Mouse (Mus musculus): ENCODE measurements around the gene Slc52a3. TPM values are rescaled to one million over a fixed set of nuclear protein-coding genes. Genes with fewer than 3 reads are reported as not detected.

The Slc52a3 gene
- polyA plus RNA-seq, 1 experiment from 2014 or later: 8.4 TPM

DNA sequence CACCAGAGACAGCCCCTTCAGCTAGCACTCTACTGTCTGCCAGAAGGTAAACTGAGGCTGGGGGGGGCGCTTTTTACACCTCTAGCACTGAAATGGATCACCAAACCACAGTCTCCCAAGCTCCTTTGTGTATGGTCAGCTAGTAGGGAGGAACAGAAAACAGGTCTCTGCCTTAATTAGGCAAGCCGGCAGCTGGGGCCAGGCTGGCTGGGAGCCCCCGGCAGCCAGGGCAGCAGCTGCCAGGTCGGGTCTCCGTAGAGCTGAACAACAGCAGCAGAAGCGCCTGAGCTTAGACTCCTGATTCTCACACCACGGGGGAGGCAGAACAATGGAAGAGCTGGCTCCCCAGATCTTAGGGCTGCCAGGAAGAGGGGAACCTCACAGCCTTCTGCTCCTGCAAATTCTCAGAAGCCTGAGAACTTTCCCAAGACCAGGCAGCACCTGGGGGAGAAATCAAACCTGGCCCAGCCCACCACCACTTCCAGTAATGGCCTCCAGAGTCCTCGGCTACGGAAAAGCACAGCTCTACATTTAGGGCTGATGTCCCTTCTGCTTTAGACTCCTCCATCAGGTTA, 29.0 kb upstream of the Slc52a3 start:
- 20% methylated on average over 9 of the region's 9 CpGs for WGBS
- no peak overlapping the region for H3K4me3 ChIP-seq
- peaks cover 9% of the 10 kb centered on the region; the same call in 1 of the 2 replicates for H3K36me3 ChIP-seq
- H3K9me3 ChIP-seq: no peaks in the 10 kb centered on the region
- H3K4me2 ChIP-seq: no peak overlapping the region
- H3K9ac ChIP-seq: no peak overlapping the region
- H3K4me1 ChIP-seq: peaks cover 51% of the 10 kb centered on the region
- H3K27me3 ChIP-seq: no peaks in the 10 kb centered on the region
- peak overlapping the region; percentile 33; the same call in 1 of the 2 replicates for H3K27ac ChIP-seq
- ATAC-seq (ENCODE audit: insufficient number of reproducible peaks, low FRiP score, low TSS enrichment, low read depth): no peak

DNA sequence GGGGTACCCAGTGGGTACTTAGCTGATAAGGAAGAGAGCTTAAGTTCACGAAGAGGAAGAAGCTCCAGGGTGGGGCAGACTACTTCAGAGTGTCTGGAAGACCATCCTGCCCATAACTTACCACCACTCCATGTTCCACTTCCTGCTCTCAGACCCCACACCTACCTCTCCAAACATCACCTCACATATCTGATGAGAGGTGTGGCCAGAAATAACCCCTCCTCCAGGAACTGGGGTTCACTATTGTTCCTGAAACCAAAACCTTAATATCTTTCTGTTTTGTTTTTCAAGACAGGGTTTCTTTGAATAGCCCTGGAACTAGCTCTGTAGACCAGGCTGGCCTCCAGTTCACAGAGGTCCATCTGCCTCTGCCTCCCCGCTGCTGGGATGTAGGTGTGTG, 28.5 kb upstream of the Slc52a3 start:
- Histone ChIP-seq H3K9ac (no peak overlapping the region), H3K9me3 (no peaks in the 10 kb centered on the region), H3K4me2 (no peak overlapping the region), H3K4me3 (no peak overlapping the region), H3K4me1 (peaks cover 51% of the 10 kb centered on the region), H3K27me3 (peaks cover 2% of the 10 kb centered on the region; the same call in 1 of the 2 replicates), H3K27ac (no peak overlapping the region), H3K36me3 (peaks cover 9% of the 10 kb centered on the region; the same call in 1 of the 2 replicates)
- WGBS: 79% methylated on average over 2 of the region's 2 CpGs
- ATAC-seq (ENCODE audit: insufficient number of reproducible peaks, low FRiP score, low TSS enrichment, low read depth): no peak

DNA sequence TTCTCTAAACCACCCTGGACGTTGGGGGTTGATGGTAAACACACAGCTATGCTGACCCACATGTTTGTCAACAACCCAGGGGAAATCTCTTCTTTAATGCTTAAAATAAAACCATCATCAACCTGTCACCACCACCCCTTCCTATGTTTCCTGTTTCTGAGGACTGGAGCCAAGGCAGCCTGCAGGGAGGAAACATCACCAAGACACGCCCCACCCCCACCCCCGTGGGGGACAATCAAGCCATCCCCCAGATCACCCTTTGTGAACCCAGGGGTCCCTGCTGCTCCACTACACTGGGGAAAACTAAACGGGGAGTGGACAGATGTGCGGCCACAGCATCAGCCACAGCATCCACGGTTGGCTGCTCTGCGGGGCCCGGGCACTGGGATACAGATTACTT, 27.9 kb upstream of the Slc52a3 start:
- Histone ChIP-seq H3K9me3 (no peaks in the 10 kb centered on the region), H3K27me3 (peaks cover 7% of the 10 kb centered on the region), H3K4me2 (no peak overlapping the region), H3K36me3 (peaks cover 9% of the 10 kb centered on the region; the same call in 1 of the 2 replicates), H3K9ac (no peak overlapping the region), H3K4me1 (peaks cover 50% of the 10 kb centered on the region), H3K27ac (no peak overlapping the region), H3K4me3 (no peak overlapping the region)
- WGBS: 78% methylated on average over 8 of the region's 8 CpGs
- no peak for ATAC-seq (ENCODE audit: insufficient number of reproducible peaks, low FRiP score, low TSS enrichment, low read depth)

DNA sequence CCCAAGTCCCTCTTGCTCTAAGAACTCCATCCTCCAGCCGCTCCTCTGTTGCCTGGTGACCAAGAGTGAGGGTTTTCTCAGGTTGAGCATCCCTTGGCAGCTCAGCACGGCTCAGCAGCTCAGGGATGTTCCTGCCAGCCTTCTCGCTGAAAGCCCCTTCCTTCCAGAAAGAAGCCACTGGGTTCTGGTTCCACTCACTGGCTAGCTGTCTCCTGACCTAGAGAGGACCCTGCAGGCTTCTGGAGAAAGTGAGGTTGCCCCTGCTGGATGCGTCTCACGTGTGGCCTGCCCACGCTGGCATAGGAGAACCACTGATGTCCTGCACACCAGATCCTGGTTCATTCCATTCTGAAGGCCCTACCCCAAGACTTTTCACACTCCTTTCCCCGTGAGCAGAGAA, 27.3 kb upstream of the Slc52a3 start:
- Histone ChIP-seq H3K9me3 (no peaks in the 10 kb centered on the region), H3K4me2 (no peak overlapping the region), H3K9ac (no peak overlapping the region), H3K27me3 (peaks cover 12% of the 10 kb centered on the region), H3K4me3 (no peak overlapping the region), H3K36me3 (peaks cover 9% of the 10 kb centered on the region; the same call in 1 of the 2 replicates), H3K27ac (no peak overlapping the region), H3K4me1 (peaks cover 51% of the 10 kb centered on the region)
- no peak for ATAC-seq (ENCODE audit: insufficient number of reproducible peaks, low FRiP score, low TSS enrichment, low read depth)
- WGBS: 89% methylated on average over 7 of the region's 7 CpGs

DNA sequence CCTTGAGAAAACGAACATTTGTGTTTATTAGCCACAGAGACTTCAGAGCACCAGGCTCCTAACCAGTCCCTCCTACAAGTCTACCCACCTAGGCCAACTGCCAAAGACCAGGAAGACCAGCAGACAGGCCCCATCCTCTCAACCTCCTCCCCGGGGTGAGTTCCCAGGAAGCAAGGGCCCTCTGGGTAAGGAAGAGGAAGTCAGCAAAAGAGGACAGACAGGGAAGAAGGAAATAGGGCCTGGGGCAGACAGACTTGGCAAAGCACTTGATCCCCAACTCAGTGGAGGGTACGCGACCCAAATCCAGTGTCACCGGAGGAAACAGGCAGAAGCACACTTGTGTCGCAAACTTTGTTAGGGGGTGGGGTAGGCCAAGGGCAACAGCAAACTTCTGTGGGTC, 26.9 kb upstream of the Slc52a3 start:
- Histone ChIP-seq H3K4me3 (no peak overlapping the region), H3K36me3 (peaks cover 9% of the 10 kb centered on the region; the same call in 1 of the 2 replicates), H3K9me3 (no peaks in the 10 kb centered on the region), H3K27me3 (peaks cover 15% of the 10 kb centered on the region), H3K4me1 (peaks cover 50% of the 10 kb centered on the region), H3K27ac (no peak overlapping the region), H3K4me2 (no peak overlapping the region), H3K9ac (no peak overlapping the region)
- 87% methylated on average over 6 of the region's 6 CpGs for WGBS
- ATAC-seq (ENCODE audit: insufficient number of reproducible peaks, low FRiP score, low TSS enrichment, low read depth): no peak

DNA sequence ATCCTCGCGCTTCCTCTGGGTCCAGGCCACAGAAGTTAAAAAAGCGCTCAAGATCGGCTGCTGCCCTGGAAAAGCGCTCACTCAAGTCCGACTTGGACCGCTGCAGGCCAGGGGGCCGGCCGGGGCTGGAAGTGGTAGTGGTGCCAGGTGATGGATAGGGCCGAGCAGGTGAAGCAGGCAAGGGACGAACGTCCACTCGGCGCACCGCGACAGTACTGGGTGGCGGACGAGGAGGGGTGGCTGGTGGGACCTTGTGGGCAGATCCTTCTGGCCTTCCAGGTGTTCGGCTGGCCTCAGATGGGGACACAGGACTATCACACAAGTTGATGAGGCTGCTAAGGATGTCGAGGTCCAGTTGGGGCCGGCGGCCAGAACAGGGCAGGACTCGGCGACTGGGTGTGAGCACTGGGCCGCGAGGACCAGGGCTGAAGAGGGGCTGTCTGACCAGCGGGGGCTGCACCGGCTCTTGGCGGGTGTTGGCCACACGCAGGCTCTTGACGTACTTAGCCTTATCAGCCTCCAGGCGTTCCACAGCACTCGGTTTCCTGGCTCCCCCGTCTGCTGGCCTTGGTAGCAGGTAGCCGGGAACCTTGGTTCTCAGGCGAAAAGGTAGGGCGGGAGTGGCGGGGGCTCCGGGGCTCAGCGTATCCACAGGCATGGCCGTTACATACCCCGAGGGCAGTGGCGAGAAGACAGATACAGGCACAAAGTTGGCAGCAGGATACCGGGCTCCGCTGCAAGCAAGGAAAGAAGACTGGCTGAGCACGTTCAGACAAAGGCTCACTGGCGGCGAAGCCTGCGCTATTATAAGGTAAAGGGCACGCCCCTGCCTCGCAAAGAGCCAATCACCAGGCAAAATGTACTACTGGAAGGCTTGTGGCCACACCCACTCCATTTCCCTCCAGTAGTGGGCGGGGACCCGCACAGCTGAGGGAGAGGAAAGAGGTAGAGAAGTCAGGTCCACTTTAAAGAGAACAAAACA, 25.8 kb upstream of the Slc52a3 start:
- Histone ChIP-seq H3K27ac (peak overlapping the region; percentile 5; the same call in 1 of the 2 replicates), H3K36me3 (peaks cover 9% of the 10 kb centered on the region; the same call in 1 of the 2 replicates), H3K4me3 (peak overlapping the region; percentile 37), H3K4me2 (peak overlapping the region; percentile 58), H3K9me3 (no peaks in the 10 kb centered on the region), H3K9ac (0 out of 2 replicates have a peak overlapping the region, but pooled peaks have one; percentile 7), H3K27me3 (peaks cover 15% of the 10 kb centered on the region), H3K4me1 (peaks cover 48% of the 10 kb centered on the region)
- peak; percentile 64 for ATAC-seq (ENCODE audit: insufficient number of reproducible peaks, low FRiP score, low TSS enrichment, low read depth)
- 49% methylated on average over 53 of the region's 53 CpGs for WGBS

DNA sequence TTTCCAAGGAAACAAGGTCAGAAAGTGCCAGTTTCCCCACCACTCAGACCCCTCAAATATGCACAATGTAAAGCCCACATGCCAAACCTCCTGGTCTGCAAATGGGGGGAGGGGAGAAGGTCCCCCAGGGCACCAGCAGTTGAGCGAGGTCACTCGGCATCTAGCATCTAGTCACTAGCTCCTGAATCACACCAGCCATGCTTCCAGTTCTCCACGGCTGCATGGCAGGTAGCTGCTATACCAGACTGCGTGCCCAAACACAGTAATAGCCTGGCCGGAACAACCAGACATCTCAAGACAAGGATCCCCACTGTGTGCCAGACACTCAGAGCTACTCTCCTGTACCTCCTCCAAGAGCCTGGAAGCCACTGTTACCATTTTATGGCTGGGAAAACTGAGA, 24.6 kb upstream of the Slc52a3 start:
- 87% methylated on average over 5 of the region's 5 CpGs for WGBS
- peaks cover 48% of the 10 kb centered on the region for H3K4me1 ChIP-seq
- no peak overlapping the region for H3K27ac ChIP-seq
- H3K9ac ChIP-seq: no peak overlapping the region
- H3K4me2 ChIP-seq: no peak overlapping the region
- peaks cover 15% of the 10 kb centered on the region for H3K27me3 ChIP-seq
- H3K4me3 ChIP-seq: no peak overlapping the region
- no peak for ATAC-seq (ENCODE audit: insufficient number of reproducible peaks, low FRiP score, low TSS enrichment, low read depth)
- H3K9me3 ChIP-seq: no peaks in the 10 kb centered on the region
- H3K36me3 ChIP-seq: peaks cover 9% of the 10 kb centered on the region; the same call in 1 of the 2 replicates

DNA sequence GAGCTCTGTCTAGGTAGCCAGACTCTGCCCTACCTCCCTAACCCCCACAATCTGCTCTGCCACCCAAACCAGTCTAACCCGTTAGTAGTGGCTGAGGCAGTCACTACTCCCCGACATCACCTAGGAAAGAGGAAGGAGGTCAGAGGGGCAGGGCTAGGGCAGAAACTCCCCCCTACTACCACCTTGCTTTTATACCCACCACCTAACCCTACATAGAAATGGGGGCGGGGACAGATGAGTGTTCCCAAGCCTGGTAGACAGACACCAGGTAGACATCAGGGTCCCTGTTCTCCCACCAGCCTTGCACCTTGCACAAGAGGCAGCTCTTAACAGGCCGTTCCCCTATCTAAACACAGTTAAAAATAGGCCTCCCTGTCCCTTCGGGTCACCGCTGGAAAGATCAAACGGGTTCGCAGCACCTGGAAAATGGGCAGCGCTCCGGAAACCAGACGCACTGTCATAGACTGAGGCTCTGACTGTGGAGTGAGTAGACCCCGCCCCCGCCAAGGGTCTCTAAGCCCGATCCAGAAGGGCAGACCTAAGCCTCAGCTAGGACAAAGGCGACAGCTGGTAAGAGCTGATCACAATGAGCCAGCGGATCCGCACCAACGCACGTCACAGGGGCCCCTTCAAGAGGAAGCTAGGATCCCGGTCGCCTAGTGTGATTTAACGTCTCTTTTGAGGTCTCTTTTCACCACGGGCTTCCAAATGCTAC, 23.3 kb upstream of the Slc52a3 start:
- H3K27ac ChIP-seq: no peak overlapping the region
- no peak overlapping the region for H3K9ac ChIP-seq
- ATAC-seq (ENCODE audit: insufficient number of reproducible peaks, low FRiP score, low TSS enrichment, low read depth): no peak
- H3K36me3 ChIP-seq: peaks cover 9% of the 10 kb centered on the region; the same call in 1 of the 2 replicates
- peak overlapping the region; percentile 25 for H3K4me3 ChIP-seq
- peak overlapping the region; percentile 42 for H3K4me2 ChIP-seq
- no peaks in the 10 kb centered on the region for H3K9me3 ChIP-seq
- WGBS: 26% methylated on average over 23 of the region's 23 CpGs
- peaks cover 48% of the 10 kb centered on the region for H3K4me1 ChIP-seq
- H3K27me3 ChIP-seq: peaks cover 15% of the 10 kb centered on the region

DNA sequence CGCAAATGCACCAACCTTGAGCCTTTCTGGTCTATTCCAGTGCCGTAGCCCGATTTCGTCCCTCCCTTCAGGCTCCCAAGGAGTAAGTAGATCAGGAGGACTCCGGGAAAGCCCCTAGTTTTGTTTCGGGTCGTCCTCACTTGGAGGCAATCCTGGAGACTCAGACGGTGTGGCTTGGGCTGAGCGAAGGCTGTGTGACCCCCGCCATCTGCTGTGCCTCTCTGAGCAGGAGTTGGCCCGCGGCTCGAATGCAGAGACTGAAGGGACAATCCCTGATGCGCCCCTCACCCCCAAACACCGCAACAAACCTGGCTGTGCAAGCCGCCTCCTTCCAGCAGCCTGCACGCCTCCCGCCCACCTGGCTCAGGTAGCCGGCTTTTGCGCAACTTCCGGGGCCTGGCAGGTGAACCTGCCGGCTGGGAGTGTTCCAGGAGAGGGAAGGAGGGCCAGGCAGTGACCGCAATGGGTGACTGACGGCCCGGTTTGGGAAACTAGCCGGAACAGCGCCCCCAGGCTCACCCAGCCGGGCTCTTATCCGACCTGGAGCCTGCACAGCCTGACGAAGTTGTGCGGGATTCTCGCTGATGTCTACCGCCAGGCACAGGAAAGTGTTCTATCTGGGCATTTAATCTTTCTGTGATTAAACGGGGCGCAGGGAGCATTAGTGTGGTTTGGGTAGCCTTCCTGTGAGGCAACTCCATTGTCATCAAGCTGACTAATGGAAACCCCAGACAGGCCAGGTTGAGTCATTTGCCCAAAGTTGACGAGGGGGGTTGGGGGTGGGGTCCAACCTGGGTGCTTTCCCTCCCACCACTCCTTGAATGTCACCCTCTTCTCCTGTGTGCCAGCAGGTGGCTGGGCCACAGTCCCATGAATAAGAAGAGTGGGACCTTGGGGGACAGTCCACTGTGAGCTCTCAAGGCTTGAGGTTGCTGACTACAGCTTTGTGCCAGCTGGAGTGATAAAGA, 22.4 kb upstream of the Slc52a3 start:
- peaks cover 55% of the 10 kb centered on the region for H3K4me1 ChIP-seq
- no peak for ATAC-seq (ENCODE audit: insufficient number of reproducible peaks, low FRiP score, low TSS enrichment, low read depth)
- WGBS: 21% methylated on average over 36 of the region's 36 CpGs
- peaks cover 9% of the 10 kb centered on the region; the same call in 1 of the 2 replicates for H3K36me3 ChIP-seq
- H3K27ac ChIP-seq: no peak overlapping the region
- H3K4me3 ChIP-seq: peak overlapping the region; percentile 25
- peaks cover 15% of the 10 kb centered on the region for H3K27me3 ChIP-seq
- H3K9me3 ChIP-seq: no peaks in the 10 kb centered on the region
- H3K4me2 ChIP-seq: peak overlapping the region; percentile 42
- no peak overlapping the region for H3K9ac ChIP-seq

DNA sequence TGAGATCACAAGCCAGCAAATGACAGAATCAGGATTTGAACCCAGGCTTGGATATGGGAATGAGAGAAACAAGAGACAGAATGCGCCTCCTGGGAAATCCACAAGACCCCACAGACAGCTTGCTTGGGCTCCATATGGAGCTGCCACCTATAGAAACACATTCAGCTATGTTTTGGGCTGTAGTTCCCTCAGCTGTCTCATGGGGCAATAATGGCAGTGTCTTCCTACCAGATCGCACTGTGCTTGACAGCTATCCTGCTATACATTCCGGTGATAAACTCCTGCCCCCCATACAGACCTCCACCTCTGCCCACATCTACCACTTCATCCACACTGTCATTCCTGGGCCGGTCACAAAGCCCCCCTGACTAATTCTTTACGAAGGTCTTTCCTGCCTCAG, 21.0 kb upstream of the Slc52a3 start:
- Histone ChIP-seq H3K4me1 (peaks cover 60% of the 10 kb centered on the region), H3K9ac (no peak overlapping the region), H3K27me3 (peaks cover 15% of the 10 kb centered on the region), H3K27ac (no peak overlapping the region), H3K36me3 (no peaks in the 10 kb centered on the region), H3K4me3 (no peak overlapping the region), H3K9me3 (no peaks in the 10 kb centered on the region), H3K4me2 (no peak overlapping the region)
- no peak for ATAC-seq (ENCODE audit: insufficient number of reproducible peaks, low FRiP score, low TSS enrichment, low read depth)
- 90% methylated on average over 5 of the region's 5 CpGs for WGBS

DNA sequence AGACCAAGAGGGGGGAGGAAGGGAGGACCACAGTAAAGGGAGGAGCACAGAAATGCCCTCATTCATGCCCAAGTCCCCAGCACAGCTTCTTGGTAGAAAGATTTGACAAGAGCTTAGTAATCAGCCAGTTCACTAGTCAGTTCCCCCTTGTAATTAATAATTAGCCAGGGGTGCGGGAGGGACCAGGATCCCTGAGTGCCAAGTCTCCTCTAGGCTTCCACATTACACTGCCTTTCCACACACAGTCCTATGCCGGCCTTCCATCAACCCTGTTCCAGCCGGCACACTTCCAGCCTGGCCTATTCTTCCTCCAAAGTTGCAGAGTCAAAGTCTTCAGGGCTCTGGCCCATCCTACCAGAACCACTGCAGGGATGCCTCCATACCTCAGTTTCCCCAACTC, 20.2 kb upstream of the Slc52a3 start:
- H3K27ac ChIP-seq: no peak overlapping the region
- H3K9me3 ChIP-seq: no peaks in the 10 kb centered on the region
- H3K27me3 ChIP-seq: peaks cover 15% of the 10 kb centered on the region
- no peak overlapping the region for H3K4me3 ChIP-seq
- no peaks in the 10 kb centered on the region for H3K36me3 ChIP-seq
- no peak overlapping the region for H3K9ac ChIP-seq
- no peak overlapping the region for H3K4me2 ChIP-seq
- no peak for ATAC-seq (ENCODE audit: insufficient number of reproducible peaks, low FRiP score, low TSS enrichment, low read depth)
- peaks cover 55% of the 10 kb centered on the region for H3K4me1 ChIP-seq
- WGBS: 95% methylated on average over 3 of the region's 3 CpGs
